Mouse (Mus musculus) liver, embryonic 14.5 days (tissue): ENCODE data around the gene Sf3a2. TPM values are rescaled to one million over a fixed set of nuclear protein-coding genes. Genes with fewer than 3 reads are reported as not detected.
A peak's percentile ranks its signal among the peaks of the same experiment; 100 is the strongest.

Source experiments
- ATAC-seq: fragments of 200-750 bp; cut with Nextera tagmentation; 2 replicates; pipeline ENCODE4 v1.8.0; 2017; ENCODE audit warnings: moderate number of reproducible peaks, mild to moderate bottlenecking, moderate library complexity; ENCODE audit not compliant: insufficient read depth
- DNase-seq, 3 experiments: peaks; one replicate each; pipeline ENCODE4 v3.0.0-alpha.2; 2012 to 2013; ENCODE audit warnings: low read depth in 3 of 3, low spot score in 3 of 3
- H3K27ac ChIP-seq: fragments of 300-500 bp; sonication (generic); 2 replicates; pipeline ENCODE4 v1.5.1; 2014; ENCODE audit warnings: moderate library complexity, mild to moderate bottlenecking, control low read depth, inconsistent platforms
- H3K27me3 ChIP-seq: fragments of 300-500 bp; sonication (generic); 2 replicates; pipeline ENCODE4 v1.6.1; 2014; ENCODE audit warnings: mild to moderate bottlenecking, low read length, moderate library complexity; ENCODE audit not compliant: control insufficient read depth, insufficient read depth
- H3K36me3 ChIP-seq: fragments of 300-500 bp; sonication (generic); replicated peaks from 2 replicates; pipeline ENCODE4 v1.6.1; 2014; ENCODE audit warnings: low read depth; ENCODE audit not compliant: control insufficient read depth, insufficient read depth
- H3K4me1 ChIP-seq, 2 experiments: fragments of 200-500 bp in 1 of 2; fragments of 300-500 bp in 1 of 2; sonication (generic) in 1 of 2; replicated peaks; 2 replicates each; pipeline ENCODE4 v1.6.1; 2012 to 2014; ENCODE audit warnings: antibody characterized with exemption in 1 of 2, inconsistent platforms in 1 of 2, low read length in 1 of 2; ENCODE audit not compliant: control insufficient read depth in 2 of 2, insufficient read depth in 2 of 2
- H3K4me2 ChIP-seq: fragments of 300-500 bp; sonication (generic); 2 replicates; pipeline ENCODE4 v1.6.1; 2014; ENCODE audit warnings: low read depth, mild to moderate bottlenecking, control low read depth, moderate library complexity
- H3K4me3 ChIP-seq, 2 experiments: fragments of 200-500 bp in 1 of 2; fragments of 300-500 bp in 1 of 2; sonication (generic) in 1 of 2; 2 replicates each; pipeline ENCODE4 v1.5.1; 2012 to 2014; ENCODE audit warnings: low read depth in 2 of 2, low read length in 2 of 2, mild to moderate bottlenecking in 2 of 2, control low read depth in 1 of 2, inconsistent platforms in 1 of 2, moderate library complexity in 1 of 2; ENCODE audit not compliant: insufficient read depth in 1 of 2
- H3K9ac ChIP-seq: fragments of 300-500 bp; sonication (generic); replicated peaks from 2 replicates; pipeline ENCODE4 v1.6.1; 2014; ENCODE audit warnings: mild to moderate bottlenecking, control low read depth, moderate library complexity
- H3K9me3 ChIP-seq: fragments of 300-500 bp; sonication (generic); 2 replicates; pipeline ENCODE4 v1.6.1; 2016; ENCODE audit warnings: low read length, mixed read lengths; ENCODE audit not compliant: control insufficient read depth
- CTCF ChIP-seq: IDR thresholded peaks from 2 replicates; pipeline ENCODE4 v1.5.1; 2016; ENCODE audit warnings: antibody characterized with exemption, low read depth, control low read depth
- EP300 ChIP-seq: IDR thresholded peaks from 2 replicates; pipeline ENCODE4 v1.6.1; 2016; ENCODE audit warnings: antibody characterized with exemption, low read depth
- WGBS: fragments of 180-500 bp; shearing (Covaris S2); extraction: QIAGEN DNeasy Blood & Tissue Kit; methylation state at CpG from one replicate; pipeline ENCODE4 v1.1.7; 2014; ENCODE audit not compliant: insufficient replicate concordance; 5-methylcytosine and 5-hydroxymethylcytosine counted together
- polyA plus RNA-seq, 2 experiments: library from polyadenylated mRNA; depleted of rRNA in 1 of 2; stranded (reverse) in 1 of 2; unstranded in 1 of 2; fragments of >200 nt; fragmentation: Nextera tagmentation in 1 of 2; extraction: Ambion mirVana in 1 of 2; gene quantifications; 2 replicates each; pipeline versions ENCODE4 v1.2.1 to v1.2.3; 2012 to 2014

The Sf3a2 gene
- polyA plus RNA-seq, 2 experiments: 35.6 to 36.1 TPM

DNA sequence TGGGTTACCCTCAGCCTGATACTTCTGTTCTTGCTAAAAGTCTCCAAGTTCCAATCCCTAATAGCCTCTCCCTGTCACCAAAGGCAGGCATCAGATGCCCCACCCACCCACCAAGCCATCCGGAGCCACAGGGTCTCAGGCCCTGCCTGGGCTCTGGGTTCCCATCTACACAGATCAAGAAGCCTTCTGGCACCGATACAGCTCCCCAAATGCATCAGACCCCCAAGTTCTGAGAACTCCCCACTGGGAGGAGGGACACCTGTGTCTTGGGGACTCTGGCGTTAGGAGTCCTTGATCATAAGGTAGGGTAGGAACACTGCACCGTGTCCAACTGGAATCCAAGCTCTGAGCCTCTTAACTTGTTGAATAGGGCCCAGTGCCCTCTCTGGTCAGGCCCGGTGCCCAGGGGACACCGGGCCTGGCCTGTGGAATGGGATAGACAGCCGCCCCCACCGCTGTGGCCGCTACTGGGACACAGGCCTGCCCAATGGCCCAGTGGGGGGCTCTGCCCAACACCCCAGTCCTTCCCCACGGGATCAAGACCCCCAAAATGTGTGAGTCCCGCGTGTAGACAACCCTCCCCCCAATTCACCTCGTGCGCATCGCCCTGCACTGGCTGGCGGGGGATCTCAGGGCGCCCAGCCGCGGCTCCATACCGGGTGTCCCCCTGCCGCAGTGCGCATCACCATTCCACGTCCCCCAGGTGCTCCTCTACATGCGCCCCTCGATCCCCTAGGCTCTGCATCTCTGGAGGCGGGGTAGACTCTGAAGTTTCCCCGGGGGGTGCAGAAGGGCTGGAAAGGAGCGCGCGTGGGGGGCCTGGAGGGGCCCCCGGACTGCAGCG is 45.3 kb downstream of the Sf3a2 start:
- peaks cover 0 to 3% of the 10 kb centered on the region in 2 experiments; a peak in 1 of 4 replicates for H3K4me1 ChIP-seq
- peak overlapping the region in 1 of 2 experiments; percentile 4; a peak in 2 of 4 replicates for H3K4me3 ChIP-seq
- no peak for ATAC-seq

GRCm38 (mm10) chr10:80843931-80844547 is 46.0 kb downstream of the Sf3a2 start, which contains the start of gene Lingo3:
Gene Lingo3, minus strand, starts transcription at chr10:80844039.
- WGBS: 5% methylated on average over 50 of the region's 51 CpGs
- Histone ChIP-seq H3K9me3 (no peaks in the 10 kb centered on the region), H3K4me2 (no peak within 1 kb of the TSS; the same call in 1 of the 2 replicates), H3K27ac (no peak within 1 kb of the TSS), H3K4me1 (peaks cover 0 to 8% of the 10 kb centered on the region in 2 experiments; a peak in 2 of 4 replicates), H3K27me3 (peaks cover 47% of the 10 kb centered on the region), H3K4me3 (peak within 1 kb of the TSS in 1 of 2 experiments; percentile 4; a peak in 2 of 4 replicates), H3K36me3 (no peaks in the 10 kb centered on the region), H3K9ac (no peak within 1 kb of the TSS)
- TF ChIP-seq EP300 (no peak), CTCF (no peak)
- DNase-seq (no peak), ATAC-seq (no peak)

More for the DNA sequence above, 45.3 kb downstream of the Sf3a2 start:
- H3K9ac ChIP-seq: no peak overlapping the region
- no peak overlapping the region for H3K27ac ChIP-seq
- H3K9me3 ChIP-seq: no peaks in the 10 kb centered on the region
- no peak for DNase-seq
- no peak overlapping the region; the same call in 1 of the 2 replicates for H3K4me2 ChIP-seq
- peaks cover 47% of the 10 kb centered on the region for H3K27me3 ChIP-seq
- H3K36me3 ChIP-seq: no peaks in the 10 kb centered on the region
- 10% methylated on average over 32 of the region's 32 CpGs for WGBS
- TF ChIP-seq CTCF (no peak), EP300 (no peak)

DNA sequence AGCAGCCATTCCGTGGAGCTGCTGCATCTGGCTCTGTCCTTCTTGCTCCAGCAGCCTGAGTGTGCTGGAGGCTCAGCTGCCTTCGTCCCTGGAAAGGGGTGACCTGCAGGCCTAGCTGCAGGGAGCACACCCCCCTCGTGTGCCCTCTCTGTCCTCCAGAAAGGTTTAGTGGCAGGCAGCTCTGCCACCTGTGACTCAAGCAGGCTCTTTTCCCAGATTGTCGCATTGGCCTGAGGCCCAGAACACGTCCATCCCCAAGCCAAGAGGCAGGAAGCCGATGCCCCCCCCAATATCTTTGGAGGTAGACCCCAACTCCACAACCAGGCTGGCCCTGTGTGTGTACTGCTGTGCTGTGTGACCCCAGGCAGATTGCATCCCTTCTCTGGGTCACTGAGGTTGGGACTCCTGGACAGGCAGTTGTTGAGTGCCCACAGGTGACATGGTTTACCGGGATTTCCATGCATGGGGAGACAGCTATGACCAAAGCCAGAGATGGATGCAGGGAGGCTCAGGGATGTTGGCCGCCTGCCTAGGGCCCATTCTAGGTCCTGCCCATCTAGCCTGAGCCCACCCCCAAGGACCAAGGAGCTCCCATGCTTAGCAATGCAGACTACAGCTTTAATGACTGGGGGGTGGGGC is 47.2 kb downstream of the Sf3a2 start:
- Histone ChIP-seq H3K4me2 (no peak overlapping the region), H3K27ac (no peak overlapping the region), H3K27me3 (peaks cover 47% of the 10 kb centered on the region), H3K36me3 (no peaks in the 10 kb centered on the region), H3K9ac (no peak overlapping the region), H3K9me3 (no peaks in the 10 kb centered on the region), H3K4me1 (peaks cover 0 to 10% of the 10 kb centered on the region in 2 experiments; a peak in 2 of 4 replicates), H3K4me3 (no peak overlapping the region)
- TF ChIP-seq EP300: no peak
- TF ChIP-seq CTCF: no peak
- 68% methylated on average over 8 of the region's 8 CpGs for WGBS
- DNase-seq (no peak), ATAC-seq (no peak)

- DNase-seq: no peak
- peaks cover 47% of the 10 kb centered on the region for H3K27me3 ChIP-seq
- WGBS: 69% methylated on average over 12 of the region's 12 CpGs
- ATAC-seq: no peak
- no peak overlapping the region for H3K27ac ChIP-seq
- TF ChIP-seq EP300: no peak
- no peak for TF ChIP-seq CTCF
- H3K36me3 ChIP-seq: no peaks in the 10 kb centered on the region
- H3K4me3 ChIP-seq: no peak overlapping the region
- no peaks in the 10 kb centered on the region for H3K9me3 ChIP-seq
- no peak overlapping the region for H3K4me2 ChIP-seq
- H3K4me1 ChIP-seq: peaks cover 0 to 10% of the 10 kb centered on the region in 2 experiments; a peak in 2 of 4 replicates
- H3K9ac ChIP-seq: no peak overlapping the region
Observed at GRCm38 (mm10) chr10:80845732-80846131, 47.7 kb downstream of the Sf3a2 start.
